Mouse (Mus musculus) CH12.LX (cell line): Measurements from ENCODE around the gene Fli1. TPM values are rescaled to one million over a fixed set of nuclear protein-coding genes. Genes with fewer than 3 reads are reported as not detected.
A peak's percentile ranks its signal among the peaks of the same experiment; 100 is the strongest.

Source experiments
- DNase-seq: peaks from one replicate; pipeline ENCODE4 v3.0.0-alpha.2; 2013; ENCODE audit errors: extremely low read depth
- H3K27ac ChIP-seq: 2 replicates; pipeline ENCODE4 v1.5.1; 2012; ENCODE audit warnings: low read depth, mild to moderate bottlenecking, control low read depth, moderate library complexity; ENCODE audit not compliant: insufficient read depth
- H3K27me3 ChIP-seq: replicated peaks from 2 replicates; pipeline ENCODE3; 2012; ENCODE audit warnings: inconsistent platforms
- H3K36me3 ChIP-seq, 2 experiments: replicated peaks in 1 of 2; 2 replicates each; pipeline versions ENCODE3 to v1.6.1; 2012; ENCODE audit warnings: inconsistent platforms in 1 of 2, low read length in 1 of 2, mild to moderate bottlenecking in 1 of 2, mixed read lengths in 1 of 2, moderate library complexity in 1 of 2; ENCODE audit not compliant: control insufficient read depth in 1 of 2, insufficient read depth in 1 of 2
- H3K4me1 ChIP-seq, 2 experiments: 2 replicates each; pipeline ENCODE4 v1.6.1; 2012; ENCODE audit warnings: inconsistent platforms in 1 of 2, moderate library complexity in 1 of 2; ENCODE audit not compliant: insufficient read depth in 2 of 2, control insufficient read depth in 1 of 2
- H3K4me2 ChIP-seq: 2 replicates; pipeline ENCODE4 v1.6.1; 2012; ENCODE audit warnings: low read depth, mild to moderate bottlenecking, control low read depth; ENCODE audit not compliant: poor library complexity, insufficient read depth, severe bottlenecking
- H3K4me3 ChIP-seq, 3 experiments: fragments of 150-350 bp in 1 of 3; sonication (generic) in 1 of 3; replicated peaks in 1 of 3; 2 replicates each; pipeline versions ENCODE3 to v1.5.1; 2011 to 2012; ENCODE audit warnings: low read depth in 2 of 3, low read length in 2 of 3, mild to moderate bottlenecking in 2 of 3, moderate library complexity in 2 of 3, control low read depth in 1 of 3, improper control_type of control experiment in 1 of 3, inconsistent platforms in 1 of 3, mixed read lengths in 1 of 3; ENCODE audit not compliant: poor library complexity in 1 of 3
- H3K79me2 ChIP-seq: replicated peaks from 2 replicates; pipeline ENCODE4 v1.6.1; 2012; ENCODE audit warnings: mild to moderate bottlenecking, moderate library complexity; ENCODE audit not compliant: control insufficient read depth, poor library complexity, insufficient read depth, severe bottlenecking; ENCODE audit errors: extremely low read depth
- H3K9ac ChIP-seq: 2 replicates; pipeline ENCODE4 v1.6.1; 2012; ENCODE audit warnings: low read depth, mild to moderate bottlenecking, control low read depth, moderate library complexity; ENCODE audit not compliant: insufficient read depth
- H3K9me3 ChIP-seq: replicated peaks from 2 replicates; pipeline ENCODE3; 2012; ENCODE audit warnings: low read length, inconsistent platforms, mixed read lengths
- BHLHE40 ChIP-seq: IDR thresholded peaks from 2 replicates; pipeline ENCODE4 v1.6.1; 2011; ENCODE audit warnings: mild to moderate bottlenecking, low read depth, low read length, improper control_type of control experiment
- CHD1 ChIP-seq: IDR thresholded peaks from 2 replicates; pipeline ENCODE4 v1.6.1; 2012; ENCODE audit warnings: low read depth, low read length, improper control_type of control experiment, inconsistent platforms
- CHD2 ChIP-seq: IDR thresholded peaks from 2 replicates; pipeline ENCODE4 v1.6.1; 2011; ENCODE audit warnings: low read length, improper control_type of control experiment
- CTCF ChIP-seq, 2 experiments: IDR thresholded peaks in 1 of 2; conservative IDR thresholded peaks in 1 of 2; 2 replicates each; pipeline ENCODE4 v1.5.1; 2011 to 2012; ENCODE audit warnings: low read depth in 2 of 2, low read length in 2 of 2, improper control_type of control experiment in 1 of 2, inconsistent platforms in 1 of 2, mild to moderate bottlenecking in 1 of 2, moderate library complexity in 1 of 2
- ELF1 ChIP-seq: IDR thresholded peaks from 2 replicates; pipeline ENCODE4 v1.6.1; 2014; ENCODE audit warnings: low read depth, mild to moderate bottlenecking, inconsistent platforms, low read length, improper control_type of control experiment
- EP300 ChIP-seq: IDR thresholded peaks from 2 replicates; pipeline ENCODE4 v1.6.1; 2011; ENCODE audit warnings: low read length, improper control_type of control experiment
- ETS1 ChIP-seq: conservative IDR thresholded peaks from 2 replicates; pipeline ENCODE4 v1.6.1; 2012; ENCODE audit warnings: low read depth, mild to moderate bottlenecking, inconsistent platforms, low read length, improper control_type of control experiment, moderate library complexity
- HCFC1 ChIP-seq: IDR thresholded peaks from 2 replicates; pipeline ENCODE4 v1.6.1; 2012; ENCODE audit warnings: low read depth, mild to moderate bottlenecking, inconsistent platforms, low read length, improper control_type of control experiment
- IRF4 ChIP-seq: IDR thresholded peaks from 2 replicates; pipeline ENCODE4 v1.6.1; 2014; ENCODE audit warnings: low read depth, mild to moderate bottlenecking, inconsistent platforms, low read length, improper control_type of control experiment
- JUN ChIP-seq: IDR thresholded peaks from 2 replicates; pipeline ENCODE4 v1.6.1; 2011; ENCODE audit warnings: low read depth, mild to moderate bottlenecking, low read length, improper control_type of control experiment, moderate library complexity; ENCODE audit not compliant: insufficient read depth
- JUND ChIP-seq: conservative IDR thresholded peaks from 2 replicates; pipeline ENCODE4 v1.6.1; 2011; ENCODE audit warnings: low read depth, low read length, improper control_type of control experiment
- KAT2A ChIP-seq: IDR thresholded peaks from 2 replicates; pipeline ENCODE4 v1.6.1; 2012; ENCODE audit warnings: low read length, improper control_type of control experiment, inconsistent platforms; ENCODE audit not compliant: insufficient replicate concordance
- MEF2A ChIP-seq: IDR thresholded peaks from 2 replicates; pipeline ENCODE4 v1.6.1; 2014; ENCODE audit warnings: low read depth, mild to moderate bottlenecking, inconsistent platforms, low read length, improper control_type of control experiment, borderline replicate concordance
- MYC ChIP-seq: IDR thresholded peaks from 2 replicates; pipeline ENCODE4 v1.6.1; 2011; ENCODE audit warnings: low read depth, mild to moderate bottlenecking, improper control_type of control experiment, low read length
- NELFE ChIP-seq: IDR thresholded peaks from 2 replicates; pipeline ENCODE4 v1.6.1; 2011; ENCODE audit warnings: low read depth, low read length, improper control_type of control experiment
- NRF1 ChIP-seq: IDR thresholded peaks from 2 replicates; pipeline ENCODE4 v1.6.1; 2014; ENCODE audit warnings: low read depth, mild to moderate bottlenecking, inconsistent platforms, low read length, improper control_type of control experiment, moderate library complexity
- PAX5 ChIP-seq: IDR thresholded peaks from 2 replicates; pipeline ENCODE4 v1.6.1; 2012; ENCODE audit warnings: low read length, inconsistent platforms, mixed read lengths
- POLR2AphosphoS2 ChIP-seq: IDR thresholded peaks from 2 replicates; pipeline ENCODE4 v1.6.1; 2011; ENCODE audit warnings: low read depth, low read length, improper control_type of control experiment
- RAD21 ChIP-seq: IDR thresholded peaks from 2 replicates; pipeline ENCODE4 v1.6.1; 2011; ENCODE audit warnings: low read depth, mild to moderate bottlenecking, low read length, improper control_type of control experiment, moderate library complexity
- RCOR1 ChIP-seq: conservative IDR thresholded peaks from 2 replicates; pipeline ENCODE4 v1.6.1; 2012; ENCODE audit warnings: low read depth, mild to moderate bottlenecking, inconsistent platforms, low read length, improper control_type of control experiment
- SIN3A ChIP-seq: IDR thresholded peaks from 2 replicates; pipeline ENCODE4 v1.6.1; 2012; ENCODE audit warnings: low read length, improper control_type of control experiment, inconsistent platforms
- SMC3 ChIP-seq: IDR thresholded peaks from 2 replicates; pipeline ENCODE4 v1.6.1; 2011; ENCODE audit warnings: low read depth, low read length, improper control_type of control experiment
- TBP ChIP-seq: conservative IDR thresholded peaks from 2 replicates; pipeline ENCODE4 v1.6.1; 2011; ENCODE audit warnings: low read depth, low read length, improper control_type of control experiment
- UBTF ChIP-seq: IDR thresholded peaks from 2 replicates; pipeline ENCODE4 v1.6.1; 2012; ENCODE audit warnings: low read depth, mild to moderate bottlenecking, inconsistent platforms, low read length, improper control_type of control experiment, moderate library complexity
- USF2 ChIP-seq: conservative IDR thresholded peaks from 2 replicates; pipeline ENCODE4 v1.6.1; 2011; ENCODE audit warnings: low read depth, low read length, improper control_type of control experiment
- ZC3H11A ChIP-seq: IDR thresholded peaks from 2 replicates; pipeline ENCODE4 v1.6.1; 2012; ENCODE audit warnings: low read depth, mild to moderate bottlenecking, inconsistent platforms, low read length, improper control_type of control experiment
- ZKSCAN1 ChIP-seq: IDR thresholded peaks from 2 replicates; pipeline ENCODE4 v1.6.1; 2012; ENCODE audit warnings: low read depth, inconsistent platforms, low read length, improper control_type of control experiment, borderline replicate concordance
- dilution Hi-C: fragments of 300-500 bp; cut with MboI; formaldehyde crosslinking; loops from 2 replicates; pipeline ENCODE4 v1.14.3; 2020; ENCODE audit warnings: low sequenced_read_pairs; ENCODE audit not compliant: extremely low pct_unique_long_range_greater_than_20kb, extremely low pct_ligation_motif_present
- in situ Hi-C: fragments of 300-500 bp; cut with MboI; formaldehyde crosslinking; loops from 3 replicates; pipeline ENCODE4 v1.14.3; 2019; ENCODE audit warnings: low sequenced_read_pairs, low pct_ligation_motif_present, low pct_unique_long_range_greater_than_20kb, mixed read lengths
- polyA plus RNA-seq: library from polyadenylated mRNA; unstranded; fragments of >175 nt; gene quantifications from 2 replicates; pipeline ENCODE4 v1.2.1, GENCODE M21; 2012; ENCODE audit warnings: low read depth; ENCODE audit not compliant: insufficient read length
- total RNA-seq, 2 experiments: library from RNA; depleted of rRNA; stranded (reverse); fragments of 300-350 nt in 1 of 2; fragments of >200 nt in 1 of 2; gene quantifications; 2 replicates each; pipeline ENCODE4 v1.2.3; 2012 to 2014

Gene Fli1
- total and polyA plus RNA-seq, 3 experiments, result 20.3 to 29.3 (median 20.8) TPM

GRCm38 (mm10) chr9:32519101-32520051, 23.3 kb downstream of the Fli1 start:
- DNase-seq, result no peak
- no peak overlapping the region for H3K4me2 ChIP-seq

GRCm38 (mm10) chr9:32518351-32519075, 24.1 kb downstream of the Fli1 start:
- in situ Hi-C loops, result no loop called here
- DNase-seq, result no peak
- TF ChIP-seq EP300, result no peak
- no peak for TF ChIP-seq KAT2A
- no peak for TF ChIP-seq CHD2
- TF ChIP-seq RCOR1, result no peak
- TF ChIP-seq POLR2AphosphoS2, result no peak
- no peak for TF ChIP-seq SIN3A
- TF ChIP-seq UBTF, result no peak
- TF ChIP-seq TBP, result no peak
- no peak for TF ChIP-seq PAX5
- no peak for TF ChIP-seq CHD1
- TF ChIP-seq MEF2A, result no peak
- no peak for TF ChIP-seq NRF1
- no peak for TF ChIP-seq IRF4
- TF ChIP-seq, all 38 proteins: peak for 0
- Histone ChIP-seq H3K79me2 (peaks cover 61% of the 10 kb centered on the region), H3K27me3 (no peaks in the 10 kb centered on the region), H3K4me3 (no peak overlapping the region), H3K9me3 (no peaks in the 10 kb centered on the region), H3K4me2 (no peak overlapping the region), H3K4me1 (peaks cover 17 to 92% of the 10 kb centered on the region in 2 experiments), H3K9ac (no peak overlapping the region), H3K36me3 (peaks cover 4 to 46% of the 10 kb centered on the region in 2 experiments), H3K27ac (no peak overlapping the region)
- dilution Hi-C loops, result no loop called here

More at GRCm38 (mm10) chr9:32519101-32520051, 23.3 kb downstream of the Fli1 start:
- Histone ChIP-seq H3K27me3 (no peaks in the 10 kb centered on the region), H3K9ac (no peak overlapping the region), H3K36me3 (peaks cover 4 to 47% of the 10 kb centered on the region in 2 experiments), H3K27ac (peak overlapping the region; percentile 6; the same call in 1 of the 2 replicates), H3K4me3 (no peak overlapping the region), H3K4me1 (peaks cover 16 to 91% of the 10 kb centered on the region in 2 experiments), H3K79me2 (peaks cover 61% of the 10 kb centered on the region), H3K9me3 (no peaks in the 10 kb centered on the region)
- in situ Hi-C loops, result no loop called here
- dilution Hi-C loops, result no loop called here
- TF ChIP-seq NELFE, result no peak
- TF ChIP-seq CHD1, result no peak
- no peak for TF ChIP-seq PAX5
- TF ChIP-seq ETS1, result no peak
- no peak for TF ChIP-seq ZC3H11A
- no peak for TF ChIP-seq NRF1
- TF ChIP-seq BHLHE40, result no peak
- no peak for TF ChIP-seq CHD2
- TF ChIP-seq HCFC1, result no peak
- no peak for TF ChIP-seq JUN
- no peak for TF ChIP-seq JUND
- TF ChIP-seq MYC, result no peak
- no peak for TF ChIP-seq ELF1
- no peak for TF ChIP-seq ZKSCAN1
- TF ChIP-seq RCOR1, result no peak
- TF ChIP-seq USF2, result no peak
- no peak for TF ChIP-seq RAD21
- TF ChIP-seq EP300, result no peak
- TF ChIP-seq SMC3, result no peak
- TF ChIP-seq CTCF (conservative IDR thresholded peaks at IDR 0.05 in 1 of 2, IDR thresholded peaks at IDR 0.05 in 1 of 2; ENCODE audit: low read depth in 2 of 2, low read length in 2 of 2), result no peak
